Mouse (Mus musculus) small intestine, adult 2 months (tissue): ENCODE measurements at regions not wholly inside any gene's neighbourhood (a gene's known extent, or its start where the extent isn't known, plus 50 kb on each side); places are given as distances from the start of the nearest gene placed in this dataset.

ENCODE experiments used
- H3K27ac ChIP-seq: fragments of 200-500 bp; 2 replicates; pipeline ENCODE4 v1.5.1; 2012; ENCODE audit warnings: low read depth, low read length, control low read depth, inconsistent platforms; ENCODE audit not compliant: insufficient read depth
- H3K27me3 ChIP-seq: fragments of 200-500 bp; 2 replicates; pipeline ENCODE4 v1.6.1; 2012; ENCODE audit warnings: mild to moderate bottlenecking, moderate library complexity, low read length, inconsistent platforms; ENCODE audit not compliant: control insufficient read depth, insufficient read depth
- H3K36me3 ChIP-seq: fragments of 200-500 bp; 2 replicates; pipeline ENCODE4 v1.6.1; 2012; ENCODE audit warnings: mild to moderate bottlenecking, low read length, control low read depth, inconsistent platforms; ENCODE audit not compliant: control insufficient read depth, insufficient read depth
- H3K4me1 ChIP-seq: fragments of 200-500 bp; 2 replicates; pipeline ENCODE4 v1.6.1; 2012; ENCODE audit warnings: low read length, inconsistent platforms, mixed read lengths; ENCODE audit not compliant: control insufficient read depth, insufficient read depth, insufficient read length
- H3K4me3 ChIP-seq: fragments of 200-500 bp; 2 replicates; pipeline ENCODE4 v1.5.1; 2012; ENCODE audit warnings: low read depth, mild to moderate bottlenecking, control low read depth, inconsistent platforms, low read length, moderate library complexity
- CTCF ChIP-seq: fragments of 200-500 bp; IDR thresholded peaks from 2 replicates; pipeline ENCODE4 v1.5.1; 2012; ENCODE audit warnings: low read depth, mild to moderate bottlenecking, control low read depth, inconsistent platforms, low read length, moderate library complexity, mixed read lengths; ENCODE audit not compliant: insufficient replicate concordance, insufficient read length; ENCODE audit errors: extremely low read depth
- POLR2A ChIP-seq: fragments of 200-500 bp; IDR thresholded peaks from 2 replicates; pipeline ENCODE4 v1.6.1; 2012; ENCODE audit warnings: low read depth, mild to moderate bottlenecking, control low read depth, inconsistent platforms, low read length, moderate library complexity
- WGBS: fragments of 180-500 bp; shearing (Covaris S2); methylation state at CpG from one replicate; pipeline ENCODE4 v1.1.7; 2018; 5-methylcytosine and 5-hydroxymethylcytosine counted together

DNA sequence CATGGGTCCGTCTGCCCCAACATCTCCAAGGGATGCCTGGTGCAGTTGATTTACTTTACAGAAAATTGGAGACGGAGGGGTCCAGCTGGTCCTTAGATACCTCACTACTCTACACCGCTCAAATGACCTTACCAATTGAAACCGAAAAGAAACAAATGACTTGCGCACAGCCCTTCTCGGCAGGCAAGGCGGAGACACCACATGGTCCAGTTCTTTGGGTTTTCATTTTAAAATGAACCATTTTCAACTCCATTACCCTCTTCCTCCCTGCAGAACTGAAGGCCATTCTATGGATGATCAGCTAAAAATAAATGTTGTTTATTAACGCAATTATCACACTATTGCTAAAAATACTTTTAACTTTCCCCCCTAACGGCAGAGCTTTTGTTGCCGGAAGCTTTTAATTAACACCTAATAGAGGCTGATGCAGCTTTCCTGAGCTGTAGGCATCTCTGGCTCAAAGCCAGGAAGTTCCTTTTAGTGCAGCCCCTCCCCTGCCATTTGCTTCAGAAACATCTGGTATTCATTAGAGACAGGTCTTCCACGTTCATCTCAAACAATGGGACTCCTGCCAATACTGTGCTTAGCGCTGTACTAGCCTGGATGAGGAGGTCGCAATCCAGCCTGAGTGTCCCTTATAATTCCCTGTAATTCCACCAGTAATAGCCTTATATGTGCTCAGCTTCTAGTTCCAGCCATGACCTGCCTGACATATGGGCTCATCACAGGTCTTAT is 247.5 kb downstream of the Drd1 start:
- Histone ChIP-seq H3K27ac (no peak overlapping the region), H3K27me3 (no peaks in the 10 kb centered on the region), H3K4me1 (no peaks in the 10 kb centered on the region), H3K4me3 (no peak overlapping the region), H3K36me3 (no peaks in the 10 kb centered on the region)
- no peak for TF ChIP-seq CTCF
- no peak for TF ChIP-seq POLR2A
- 69% methylated on average over 13 of the region's 13 CpGs for WGBS

DNA sequence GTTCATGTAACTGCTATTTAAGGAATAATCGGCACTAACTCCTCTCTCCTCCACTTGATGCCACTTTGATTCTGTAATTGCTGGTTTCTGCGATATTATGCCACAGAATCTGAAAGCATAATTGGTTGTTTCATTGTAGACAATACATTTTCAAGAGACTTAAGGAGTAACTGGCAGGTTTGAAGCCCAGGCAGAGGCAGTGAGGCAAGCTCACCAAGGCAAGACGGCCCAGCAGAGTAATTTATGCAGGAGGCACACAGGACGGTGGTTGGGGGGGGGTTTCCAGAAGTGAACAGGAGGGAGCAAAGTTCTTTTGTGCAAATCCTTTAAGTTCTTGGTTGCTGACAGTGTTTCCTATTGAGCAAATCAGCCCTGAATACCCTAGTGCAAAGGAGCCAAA is 249.6 kb downstream of the Drd1 start:
- no peaks in the 10 kb centered on the region for H3K4me1 ChIP-seq
- WGBS: 67% methylated on average over 4 of the region's 4 CpGs
- no peak overlapping the region for H3K4me3 ChIP-seq
- TF ChIP-seq POLR2A: no peak
- no peak overlapping the region for H3K27ac ChIP-seq
- no peaks in the 10 kb centered on the region for H3K36me3 ChIP-seq
- H3K27me3 ChIP-seq: no peaks in the 10 kb centered on the region

DNA sequence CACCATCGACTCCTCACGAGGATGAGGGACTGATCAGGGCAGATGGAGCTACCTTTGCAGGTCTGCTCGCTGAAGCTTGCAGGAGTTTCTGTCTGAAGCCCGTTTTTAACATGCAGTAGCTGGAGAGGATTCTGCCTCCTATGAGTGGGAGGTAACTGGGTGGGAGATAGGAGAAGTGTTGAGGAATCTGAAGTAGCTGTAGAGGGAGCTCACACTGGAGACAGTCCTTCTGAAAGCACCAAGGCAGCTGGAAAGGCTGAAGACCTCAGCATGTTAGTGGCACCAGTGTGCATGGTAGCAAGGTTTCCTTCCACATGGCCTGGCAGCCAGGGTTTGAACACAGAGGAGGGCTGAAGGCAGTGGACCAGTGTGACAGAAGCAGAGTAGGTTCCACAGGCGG is 254.5 kb downstream of the Drd1 start:
- no peaks in the 10 kb centered on the region for H3K4me1 ChIP-seq
- H3K4me3 ChIP-seq: no peak overlapping the region
- no peaks in the 10 kb centered on the region for H3K36me3 ChIP-seq
- WGBS: 78% methylated on average over 5 of the region's 5 CpGs
- no peaks in the 10 kb centered on the region for H3K27me3 ChIP-seq
- H3K27ac ChIP-seq: no peak overlapping the region
- TF ChIP-seq CTCF (no peak), POLR2A (no peak)

- no peak for TF ChIP-seq CTCF
- no peak for TF ChIP-seq POLR2A
- Histone ChIP-seq H3K4me3 (no peak overlapping the region), H3K36me3 (no peaks in the 10 kb centered on the region), H3K27ac (no peak overlapping the region), H3K4me1 (no peaks in the 10 kb centered on the region), H3K27me3 (no peaks in the 10 kb centered on the region)
- WGBS: 66% methylated on average over 2 of the region's 2 CpGs
These were observed 266.7 kb downstream of the Drd1 start for GRCm38 (mm10) chr13:53788809-53789208.

GRCm38 (mm10) chr13:53783492-53783891 is 272.0 kb downstream of the Drd1 start:
- no peaks in the 10 kb centered on the region for H3K4me1 ChIP-seq
- 23% methylated on average over 6 of the region's 6 CpGs for WGBS
- no peak overlapping the region for H3K27ac ChIP-seq
- H3K27me3 ChIP-seq: no peaks in the 10 kb centered on the region
- TF ChIP-seq POLR2A: no peak
- TF ChIP-seq CTCF: peak; percentile 67; the same call in 1 of the 2 replicates
- H3K36me3 ChIP-seq: no peaks in the 10 kb centered on the region
- no peak overlapping the region for H3K4me3 ChIP-seq

DNA sequence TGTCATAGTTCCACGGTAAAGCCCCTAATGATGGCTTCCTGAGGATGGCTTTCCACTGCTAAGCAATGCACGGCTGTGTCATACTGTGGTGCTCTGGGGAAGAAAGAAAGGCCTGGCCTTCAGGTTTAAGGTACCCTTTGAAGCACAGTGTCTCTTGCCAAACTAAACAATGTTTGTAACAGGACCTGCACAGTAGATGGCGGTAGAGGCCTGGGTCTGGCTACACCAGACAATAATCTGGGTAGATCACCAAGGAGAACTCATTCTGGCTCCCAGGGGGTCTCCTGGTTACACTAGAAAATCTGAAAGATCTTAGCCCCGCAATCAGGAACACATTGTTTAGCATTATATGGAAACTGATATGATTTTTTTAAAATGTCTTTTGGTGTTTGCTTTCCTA is 276.4 kb downstream of the Drd1 start:
- Histone ChIP-seq H3K36me3 (no peaks in the 10 kb centered on the region), H3K4me3 (no peak overlapping the region), H3K4me1 (no peaks in the 10 kb centered on the region), H3K27me3 (no peaks in the 10 kb centered on the region), H3K27ac (no peak overlapping the region)
- TF ChIP-seq CTCF (no peak), POLR2A (no peak)
- WGBS: 56% methylated on average over 4 of the region's 4 CpGs

- TF ChIP-seq POLR2A (no peak), CTCF (no peak)
- H3K4me3 ChIP-seq: no peak overlapping the region
- no peaks in the 10 kb centered on the region for H3K36me3 ChIP-seq
- no peak overlapping the region for H3K27ac ChIP-seq
- no peaks in the 10 kb centered on the region for H3K4me1 ChIP-seq
- 83% methylated on average over 11 of the region's 11 CpGs for WGBS
- no peaks in the 10 kb centered on the region for H3K27me3 ChIP-seq
These were observed 279.1 kb downstream of the Drd1 start for GRCm38 (mm10) chr13:53776421-53776820.
